Mouse (Mus musculus) heart, embryonic 14.5 days (tissue): ENCODE measurements around the gene Oxct2a. TPM values are rescaled to one million over a fixed set of nuclear protein-coding genes. Genes with fewer than 3 reads are reported as not detected.
"Not testable (repeated sequence)": the region's sequence is repeated elsewhere in the genome, so short reads cannot be mapped to it uniquely, and the experiment has no call there.

ENCODE experiments used
- ATAC-seq: fragments of 200-750 bp; cut with Nextera tagmentation; 2 replicates; pipeline ENCODE4 v1.8.0; 2017; ENCODE audit warnings: low read depth, moderate TSS enrichment; ENCODE audit not compliant: insufficient number of reproducible peaks, insufficient read depth, low FRiP score
- H3K27ac ChIP-seq, 2 experiments: fragments of 200-500 bp in 1 of 2; fragments of 300-500 bp in 1 of 2; sonication (generic) in 1 of 2; replicated peaks in 1 of 2; 2 replicates each; pipeline ENCODE4 v1.5.1; 2012 to 2014; ENCODE audit warnings: low read depth in 2 of 2, low read length in 2 of 2, control low read depth in 1 of 2, mild to moderate bottlenecking in 1 of 2, mixed read lengths in 1 of 2; ENCODE audit not compliant: control insufficient read depth in 1 of 2, insufficient read depth in 1 of 2
- H3K27me3 ChIP-seq: fragments of 300-500 bp; sonication (generic); 2 replicates; pipeline ENCODE4 v1.6.1; 2014; ENCODE audit warnings: mild to moderate bottlenecking, low read length, control low read depth; ENCODE audit not compliant: control insufficient read depth, insufficient read depth
- H3K36me3 ChIP-seq: fragments of 300-500 bp; sonication (generic); 2 replicates; pipeline ENCODE4 v1.6.1; 2014; ENCODE audit warnings: mild to moderate bottlenecking, control low read depth, low read length, mixed read lengths; ENCODE audit not compliant: control insufficient read depth, insufficient read depth
- H3K4me1 ChIP-seq, 2 experiments: fragments of 200-500 bp in 1 of 2; fragments of 300-500 bp in 1 of 2; sonication (generic) in 1 of 2; 2 replicates each; pipeline ENCODE4 v1.6.1; 2012 to 2014; ENCODE audit warnings: low read length in 2 of 2, control low read depth in 1 of 2, mixed read lengths in 1 of 2; ENCODE audit not compliant: control insufficient read depth in 2 of 2, insufficient read depth in 2 of 2
- H3K4me2 ChIP-seq: fragments of 300-500 bp; sonication (generic); 2 replicates; pipeline ENCODE4 v1.6.1; 2014; ENCODE audit warnings: mild to moderate bottlenecking, low read length
- H3K4me3 ChIP-seq, 2 experiments: fragments of 200-500 bp in 1 of 2; fragments of 300-500 bp in 1 of 2; sonication (generic) in 1 of 2; 2 replicates each; pipeline ENCODE4 v1.5.1; 2012 to 2014; ENCODE audit warnings: low read length in 2 of 2, mild to moderate bottlenecking in 2 of 2, control low read depth in 1 of 2, low read depth in 1 of 2, moderate library complexity in 1 of 2; ENCODE audit not compliant: control insufficient read depth in 1 of 2, insufficient read depth in 1 of 2
- H3K9ac ChIP-seq: fragments of 300-500 bp; sonication (generic); 2 replicates; pipeline ENCODE4 v1.6.1; 2014; ENCODE audit warnings: mild to moderate bottlenecking, low read length
- H3K9me3 ChIP-seq: fragments of 300-500 bp; sonication (generic); 2 replicates; pipeline ENCODE4 v1.6.1; 2016; ENCODE audit warnings: low read length, control low read depth; ENCODE audit not compliant: control insufficient read depth
- WGBS: fragments of 180-500 bp; shearing (Covaris S2); extraction: QIAGEN DNeasy Blood & Tissue Kit; methylation state at CpG from one replicate; pipeline ENCODE4 v1.1.7; 2014; 5-methylcytosine and 5-hydroxymethylcytosine counted together
- polyA plus RNA-seq: library from polyadenylated mRNA; unstranded; fragments of >200 nt; fragmentation: Nextera tagmentation; extraction: Ambion mirVana; gene quantifications from 2 replicates; pipeline ENCODE4 v1.2.1, GENCODE M21; 2014

Gene Oxct2a
- polyA plus RNA-seq, 1 experiment from 2014 or later, result not detected

DNA sequence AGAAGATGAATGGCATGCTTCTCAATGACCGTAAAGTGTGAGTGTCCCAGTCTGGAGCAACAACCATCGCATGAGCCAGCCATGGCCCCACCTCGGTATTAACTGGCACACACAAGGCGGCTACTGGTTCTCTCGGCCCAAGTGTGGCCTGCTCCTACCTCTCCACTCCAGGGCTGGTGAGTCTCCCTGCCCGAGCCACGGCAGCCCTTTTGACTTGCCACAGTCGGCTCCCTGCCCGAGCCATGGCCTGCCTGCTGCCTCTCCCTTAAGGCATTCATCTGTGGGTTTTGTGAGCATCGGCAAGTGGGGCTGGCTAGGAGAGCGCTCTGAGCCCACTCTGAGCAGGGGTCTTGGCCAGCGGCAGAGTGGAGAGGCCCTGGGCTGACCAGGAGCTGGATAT, 34.4 kb downstream of the Oxct2a start:
- H3K4me2 ChIP-seq, result no peak overlapping the region
- peaks cover 91% of the 10 kb centered on the region for H3K36me3 ChIP-seq
- H3K4me1 ChIP-seq, result peaks cover 7 to 37% of the 10 kb centered on the region in 2 experiments; a peak in 3 of 4 replicates
- H3K27me3 ChIP-seq, result no peaks in the 10 kb centered on the region
- H3K9ac ChIP-seq, result no peak overlapping the region
- H3K4me3 ChIP-seq, result no peak overlapping the region
- H3K27ac ChIP-seq, result no peak overlapping the region
- ATAC-seq, result no peak
- 82% methylated on average over 12 of the region's 12 CpGs for WGBS
- no peaks in the 10 kb centered on the region for H3K9me3 ChIP-seq

DNA sequence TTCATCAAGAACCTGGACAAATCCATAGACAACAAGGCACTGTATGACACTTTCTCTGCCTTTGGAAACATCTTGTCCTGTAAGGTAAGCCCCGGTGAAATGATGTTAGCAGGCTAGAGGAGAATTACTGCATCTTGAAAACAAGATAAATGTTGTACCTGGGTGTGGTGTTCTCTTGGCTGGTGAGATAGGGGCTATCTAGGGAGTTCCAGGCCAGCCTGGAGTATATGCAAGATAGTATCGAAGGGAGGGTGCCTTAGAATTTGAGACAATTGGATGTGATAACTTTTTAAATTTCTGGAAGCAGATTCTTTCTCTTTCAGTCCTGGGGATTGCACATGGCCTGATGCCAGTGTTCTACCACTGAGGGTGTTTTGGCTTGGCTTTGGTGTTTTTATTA, 36.6 kb downstream of the Oxct2a start:
- no peak overlapping the region; a peak in 1 of 4 replicates for H3K4me3 ChIP-seq
- 75% methylated on average over 2 of the region's 2 CpGs for WGBS
- ATAC-seq, result no peak
- H3K9ac ChIP-seq, result peak overlapping the region; percentile 16; the same call in 1 of the 2 replicates
- H3K4me2 ChIP-seq, result peak overlapping the region; percentile 94; the same call in 1 of the 2 replicates
- no peaks in the 10 kb centered on the region for H3K9me3 ChIP-seq
- peaks cover 7 to 32% of the 10 kb centered on the region in 2 experiments; a peak in 3 of 4 replicates for H3K4me1 ChIP-seq
- H3K27me3 ChIP-seq, result no peaks in the 10 kb centered on the region
- H3K36me3 ChIP-seq, result peaks cover 69% of the 10 kb centered on the region
- no peak overlapping the region for H3K27ac ChIP-seq

DNA sequence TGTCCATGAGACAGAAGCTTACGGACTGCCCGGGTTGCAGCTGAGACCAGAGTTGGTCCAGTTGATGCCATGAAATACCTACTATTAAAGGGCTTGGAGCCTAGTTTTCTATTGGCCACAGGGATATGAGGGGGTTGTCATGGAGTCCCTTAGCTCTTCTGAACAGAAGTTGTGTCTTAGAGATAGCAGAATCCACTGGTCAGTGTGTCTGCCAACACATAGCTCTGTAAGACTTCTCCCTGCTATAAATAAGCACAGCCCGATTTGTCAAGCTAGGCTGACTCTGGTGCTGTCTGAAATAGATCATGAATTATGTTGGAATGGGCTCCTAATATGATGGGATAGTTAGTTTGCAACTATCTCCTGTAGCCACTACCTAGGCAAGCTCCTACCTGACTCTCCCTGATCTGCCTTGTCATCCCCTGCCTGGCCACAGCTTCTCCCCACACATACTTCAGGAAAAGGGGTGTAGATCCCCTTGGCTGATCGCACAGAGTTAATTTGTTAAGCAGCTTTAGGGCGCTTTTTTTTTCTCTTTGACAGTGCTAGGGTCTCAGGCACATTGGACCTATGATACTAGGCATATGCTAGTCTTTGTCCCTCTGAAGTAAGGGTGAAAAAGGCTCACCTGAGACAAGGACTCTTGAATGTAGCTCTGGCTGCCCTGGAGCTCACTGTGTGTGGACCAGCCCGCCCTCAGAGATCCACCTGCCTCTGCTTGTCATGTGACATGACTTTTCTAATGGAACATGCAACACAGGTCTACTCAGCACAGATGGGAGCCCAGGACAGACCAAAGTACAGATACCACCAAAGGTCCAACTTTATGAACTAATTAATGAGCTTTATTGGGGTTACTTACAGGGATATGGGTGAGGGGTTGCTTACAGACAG, 38.5 kb downstream of the Oxct2a start:
- H3K36me3 ChIP-seq, result peaks cover 51% of the 10 kb centered on the region

DNA sequence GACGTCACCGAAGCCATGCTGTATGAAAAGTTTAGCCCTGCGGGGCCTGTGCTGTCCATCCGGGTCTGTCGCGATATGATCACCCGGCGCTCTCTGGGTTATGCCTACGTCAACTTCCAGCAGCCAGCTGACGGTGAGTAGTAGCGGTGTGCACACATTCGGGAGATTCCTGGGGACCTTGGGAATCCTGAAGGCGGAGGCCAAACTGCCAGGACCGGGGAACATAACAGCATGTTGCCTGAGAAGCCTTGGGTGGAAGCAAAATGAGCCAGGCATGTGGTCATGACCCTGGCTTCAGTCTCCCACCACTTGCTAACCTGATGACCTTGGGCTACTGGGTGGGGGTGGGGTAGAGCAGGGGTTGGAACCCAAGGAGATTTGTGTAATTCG, 39.8 kb downstream of the Oxct2a start:
- not testable (repeated sequence) for H3K27me3 ChIP-seq, H3K9me3 ChIP-seq, ATAC-seq
- Histone ChIP-seq H3K9ac (peak overlapping the region; percentile 85), H3K4me1 (peaks cover 7 to 32% of the 10 kb centered on the region in 2 experiments; a peak in 3 of 4 replicates), H3K4me3 (peak overlapping the region; percentile 47 to 68), H3K27ac (peak overlapping the region; percentile 67 to 90), H3K36me3 (peaks cover 38% of the 10 kb centered on the region), H3K4me2 (peak overlapping the region; percentile 94)
- WGBS, result 0% methylated on average over 10 of the region's 15 CpGs

More for the DNA sequence above, 38.5 kb downstream of the Oxct2a start:
- Histone ChIP-seq H3K27me3 (no peaks in the 10 kb centered on the region), H3K27ac (peak overlapping the region; percentile 67 to 90), H3K4me1 (peaks cover 7 to 32% of the 10 kb centered on the region in 2 experiments; a peak in 3 of 4 replicates), H3K4me2 (peak overlapping the region; percentile 94), H3K4me3 (peak overlapping the region; percentile 47 to 68), H3K9ac (peak overlapping the region; percentile 85), H3K9me3 (no peaks in the 10 kb centered on the region)
- 38% methylated on average over 6 of the region's 6 CpGs for WGBS
- peak; percentile 28; the same call in 1 of the 2 replicates for ATAC-seq

DNA sequence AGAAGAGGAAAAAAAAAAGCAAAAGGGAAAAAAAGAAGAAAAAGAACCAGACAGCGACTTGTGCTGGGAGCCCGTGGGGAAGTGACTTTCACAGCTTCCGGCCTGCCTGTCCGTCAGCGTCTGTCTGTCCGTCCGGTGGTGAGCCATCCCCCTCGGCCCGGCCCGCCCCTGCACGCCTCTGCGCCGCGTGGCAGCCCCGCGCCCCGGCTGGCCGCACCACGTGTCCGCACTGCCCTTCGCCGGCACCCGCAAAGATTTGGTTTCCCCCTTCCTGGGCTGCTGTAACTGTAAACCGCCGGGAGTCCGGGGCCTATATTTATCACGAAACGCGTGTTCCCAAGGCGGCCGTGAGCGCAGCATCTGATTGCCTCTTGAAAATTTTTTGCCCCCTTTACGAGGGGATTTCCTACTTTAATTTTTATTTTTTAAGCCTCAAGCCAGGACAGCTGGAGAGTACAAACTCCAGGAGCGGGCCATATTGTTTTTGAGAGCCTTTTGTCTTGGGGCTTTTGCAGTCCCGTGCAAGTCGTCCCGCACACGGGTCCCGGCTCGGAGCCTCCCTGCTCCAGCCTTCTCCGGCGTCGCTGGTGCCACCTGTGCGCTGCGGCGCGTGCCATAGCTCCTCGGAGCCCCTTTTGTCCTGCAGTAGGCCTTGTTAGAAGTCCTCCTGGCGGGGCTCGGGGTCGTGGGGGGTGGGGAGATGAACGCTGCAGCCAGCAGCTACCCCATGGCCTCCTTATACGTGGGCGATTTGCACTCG, 40.3 kb downstream of the Oxct2a start:
- WGBS, result 1% methylated on average over 27 of the region's 55 CpGs
- H3K27ac ChIP-seq, result peak overlapping the region; percentile 67 to 90
- H3K36me3 ChIP-seq, result peaks cover 32% of the 10 kb centered on the region
- H3K4me3 ChIP-seq, result peak overlapping the region; percentile 47 to 68
- not testable (repeated sequence) for H3K9me3 ChIP-seq, ATAC-seq, H3K27me3 ChIP-seq
- H3K4me2 ChIP-seq, result peak overlapping the region; percentile 94
- H3K4me1 ChIP-seq, result peaks cover 7 to 32% of the 10 kb centered on the region in 2 experiments; a peak in 3 of 4 replicates
- H3K9ac ChIP-seq, result peak overlapping the region; percentile 85

DNA sequence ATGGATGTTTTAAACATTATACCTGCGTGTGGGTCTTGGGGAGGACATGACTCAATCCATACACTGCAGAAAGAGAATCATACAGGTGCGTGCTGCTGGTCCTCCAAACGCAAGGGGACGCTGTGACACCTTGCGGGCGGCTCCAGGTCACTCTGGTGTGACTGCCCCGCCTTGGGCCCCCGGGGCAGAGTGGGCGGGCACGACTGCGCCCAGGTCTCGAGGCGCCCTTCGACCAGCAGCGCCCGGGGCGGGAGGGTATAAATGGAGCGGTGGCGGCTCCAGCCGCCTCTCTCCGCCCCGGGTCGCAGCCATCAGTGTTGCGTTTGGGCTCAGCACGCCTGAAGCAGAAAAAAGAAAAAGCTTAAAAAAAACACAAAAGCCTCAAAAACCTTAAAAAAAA, 40.9 kb downstream of the Oxct2a start:
- Histone ChIP-seq H3K9me3 (no peaks in the 10 kb centered on the region), H3K4me3 (peak overlapping the region; percentile 47 to 68), H3K27ac (peak overlapping the region; percentile 51 to 90; a peak in 2 of 4 replicates), H3K36me3 (peaks cover 26% of the 10 kb centered on the region), H3K9ac (peak overlapping the region; percentile 85), H3K27me3 (no peaks in the 10 kb centered on the region), H3K4me2 (peak overlapping the region; percentile 94), H3K4me1 (peaks cover 7 to 28% of the 10 kb centered on the region in 2 experiments; a peak in 3 of 4 replicates)
- under 1% methylated on average over 25 of the region's 25 CpGs for WGBS
- peak; percentile 93 for ATAC-seq

DNA sequence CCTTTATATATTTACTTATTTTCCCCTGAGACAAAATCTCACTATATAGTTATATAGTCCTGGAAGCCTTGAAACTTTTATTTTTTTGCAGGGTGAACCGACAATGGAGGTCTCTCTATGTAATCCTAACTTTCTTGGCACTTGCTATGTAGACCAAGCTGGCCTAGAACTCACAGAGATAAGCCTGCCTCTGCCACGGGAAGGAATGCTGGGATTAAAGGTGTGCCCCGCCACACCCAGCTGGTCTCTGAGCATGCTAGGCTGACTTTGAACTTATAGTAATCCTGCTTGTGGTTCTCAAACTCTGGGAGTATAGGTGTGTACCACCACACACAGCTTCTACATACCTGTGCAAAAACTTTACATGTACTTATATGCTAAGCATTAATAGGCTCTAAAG, 43.3 kb downstream of the Oxct2a start:
- H3K36me3 ChIP-seq, result 0 out of 2 replicates have a peak, but pooled peaks cover 2% of the 10 kb centered on the region
- H3K27ac ChIP-seq, result no peak overlapping the region
- no peak overlapping the region for H3K4me2 ChIP-seq
- H3K4me1 ChIP-seq, result peaks cover 5% of the 10 kb centered on the region in 2 experiments; a peak in 2 of 4 replicates
- 62% methylated on average over 3 of the region's 3 CpGs for WGBS
- H3K9ac ChIP-seq, result no peak overlapping the region
- H3K27me3 ChIP-seq, result no peaks in the 10 kb centered on the region
- no peaks in the 10 kb centered on the region for H3K9me3 ChIP-seq
- ATAC-seq, result no peak
- H3K4me3 ChIP-seq, result no peak overlapping the region
